Mouse (Mus musculus) layer of hippocampus, adult 18-20 months (tissue): Measurements from ENCODE around the gene Nabp2. TPM values are rescaled to one million over a fixed set of nuclear protein-coding genes. Genes with fewer than 3 reads are reported as not detected.
A peak's percentile ranks its signal among the peaks of the same experiment; 100 is the strongest.

Experiments
- DNase-seq, 2 experiments: peaks; one replicate each; pipeline ENCODE4 v3.0.0; 2022; ENCODE audit warnings: low spot score in 2 of 2
- microRNA-seq, 2 experiments: library from miRNA; unstranded; fragments of <30 nt; microRNA quantifications; one replicate each; pipeline ENCODE4 v1.2.0; 2021
- total RNA-seq, 2 experiments: library from RNA; stranded (reverse); gene quantifications; 2 replicates each; pipeline ENCODE4 v1.2.3; 2021

Nabp2 gene
- total RNA-seq, 2 experiments from 2014 or later, result 96.5 to 98.5 TPM

GRCm38 (mm10) chr10:128362568-128362967 lies 48.7 kb downstream of the Nabp2 start:
- DNase-seq, result peak in 1 of 2 experiments; percentile 44

GRCm38 (mm10) chr10:128361836-128362235 lies 49.5 kb downstream of the Nabp2 start:
- DNase-seq, result no peak

- DNase-seq, result no peak
Observed at GRCm38 (mm10) chr10:128359226-128359625, 52.1 kb downstream of the Nabp2 start.

GRCm38 (mm10) chr10:128358796-128359195 lies 52.5 kb downstream of the Nabp2 start:
- peak in 1 of 2 experiments; percentile 77 for DNase-seq

Small RNA genes lying within 50 kb of the gene (microRNA-seq; reads per million reads assigned to microRNA genes)
- gene Gm25361, result 0 reads per million in 2 experiments
- gene Gm26308, result 0 reads per million in 2 experiments
- gene Mir6914, result 0 to 0.49 reads per million in 2 experiments
- gene Mir6915, result 3.7 to 5.7 reads per million in 2 experiments
- 0.98 to 1.7 reads per million in 2 experiments for gene Mir8105

Other genes with a start within 250 kb of the Nabp2 start
- 10 to 100 TPM; 12.9 to 15.3 TPM for gene Rbms2, start 231.2 kb downstream of the Nabp2 start, total RNA-seq
- 10 to 100 TPM; 19.6 to 19.7 TPM for gene Gls2, start 217.0 kb downstream of the Nabp2 start, total RNA-seq
- 10 to 100 TPM; 10.1 to 10.2 TPM for gene Spryd4, start 199.7 kb downstream of the Nabp2 start, total RNA-seq
- not detected for gene Mip, start 185.7 kb downstream of the Nabp2 start, total RNA-seq
- gene Timeless, start 179.4 kb downstream of the Nabp2 start, total RNA-seq, result 1 to 10 TPM; 4.1 to 4.6 TPM
- gene Apon, start 157.4 kb downstream of the Nabp2 start, total RNA-seq, result not detected
- not detected for gene Apof, start 142.8 kb downstream of the Nabp2 start, total RNA-seq
- gene Stat2, start 140.9 kb downstream of the Nabp2 start, total RNA-seq, result 10 to 100 TPM; 32.0 to 32.1 TPM
- not detected for gene Il23a, start 112.7 kb downstream of the Nabp2 start, total RNA-seq
- gene Pan2, start 108.2 kb downstream of the Nabp2 start, total RNA-seq, result 10 to 100 TPM; 12.9 to 13.2 TPM
- gene Cnpy2, start 89.0 kb downstream of the Nabp2 start, total RNA-seq, result 10 to 100 TPM; 79.5 to 88.1 TPM
- gene Cs, start 73.8 kb downstream of the Nabp2 start, total RNA-seq, result 100 to 1,000 TPM; 227 to 229 TPM
- gene Coq10a, start 42.5 kb downstream of the Nabp2 start, total RNA-seq, result 10 to 100 TPM; 49.5 to 49.7 TPM
- gene Ankrd52, start 34.4 kb downstream of the Nabp2 start, total RNA-seq, result 10 to 100 TPM; 45.4 to 49.6 TPM
- gene Slc39a5, start 10.3 kb downstream of the Nabp2 start, total RNA-seq, result under 1 TPM in 1 of 2 experiments, not detected in 1; 0.37 TPM
- gene Rnf41, start 165 bp upstream of the Nabp2 start, total RNA-seq, result 10 to 100 TPM; 74.0 to 76.8 TPM
- gene Smarcc2, start 47.8 kb upstream of the Nabp2 start, total RNA-seq, result 100 to 1,000 TPM; 242 to 261 TPM
- 100 to 1,000 TPM; 526 to 539 TPM for gene Myl6, start 82.7 kb upstream of the Nabp2 start, total RNA-seq
- gene Myl6b, start 87.2 kb upstream of the Nabp2 start, total RNA-seq, result 10 to 100 TPM; 20.7 to 21.2 TPM
- gene Esyt1, start 114.4 kb upstream of the Nabp2 start, total RNA-seq, result 1 to 10 TPM; 6.2 to 6.3 TPM
- 10 to 100 TPM; 13.6 to 15.6 TPM for gene Zc3h10, start 136.3 kb upstream of the Nabp2 start, total RNA-seq
- gene Rpl41, start 137.8 kb upstream of the Nabp2 start, total RNA-seq, result 1,000 to 10,000 TPM; 1,532 to 1,582 TPM
- gene Pa2g4, start 154.5 kb upstream of the Nabp2 start, total RNA-seq, result 10 to 100 TPM; 60.4 to 61.7 TPM
- 1 to 10 TPM; 7.1 to 7.5 TPM for gene Erbb3, start 178.2 kb upstream of the Nabp2 start, total RNA-seq
- gene Rps26, start 215.3 kb upstream of the Nabp2 start, total RNA-seq, result 100 to 1,000 TPM; 273 to 330 TPM
- 10 to 100 TPM; 15.5 to 16.5 TPM for gene Ikzf4, start 234.5 kb upstream of the Nabp2 start, total RNA-seq